Mouse (Mus musculus) spleen, adult 2 months (tissue): ENCODE measurements at regions not wholly inside any gene's neighbourhood (a gene's known extent, or its start where the extent isn't known, plus 50 kb on each side); places are given as distances from the start of the nearest gene placed in this dataset.

Source experiments
- CTCF ChIP-seq: fragments of 200-500 bp; IDR thresholded peaks from 2 replicates; pipeline ENCODE4 v1.5.1; 2011; ENCODE audit warnings: mild to moderate bottlenecking, inconsistent platforms; ENCODE audit not compliant: insufficient read depth, insufficient read length, insufficient replicate concordance; ENCODE audit errors: extremely low read depth
- POLR2A ChIP-seq: fragments of 200-500 bp; IDR thresholded peaks from 2 replicates; pipeline ENCODE4 v1.6.1; 2011; ENCODE audit warnings: low read depth, low read length, inconsistent platforms

DNA sequence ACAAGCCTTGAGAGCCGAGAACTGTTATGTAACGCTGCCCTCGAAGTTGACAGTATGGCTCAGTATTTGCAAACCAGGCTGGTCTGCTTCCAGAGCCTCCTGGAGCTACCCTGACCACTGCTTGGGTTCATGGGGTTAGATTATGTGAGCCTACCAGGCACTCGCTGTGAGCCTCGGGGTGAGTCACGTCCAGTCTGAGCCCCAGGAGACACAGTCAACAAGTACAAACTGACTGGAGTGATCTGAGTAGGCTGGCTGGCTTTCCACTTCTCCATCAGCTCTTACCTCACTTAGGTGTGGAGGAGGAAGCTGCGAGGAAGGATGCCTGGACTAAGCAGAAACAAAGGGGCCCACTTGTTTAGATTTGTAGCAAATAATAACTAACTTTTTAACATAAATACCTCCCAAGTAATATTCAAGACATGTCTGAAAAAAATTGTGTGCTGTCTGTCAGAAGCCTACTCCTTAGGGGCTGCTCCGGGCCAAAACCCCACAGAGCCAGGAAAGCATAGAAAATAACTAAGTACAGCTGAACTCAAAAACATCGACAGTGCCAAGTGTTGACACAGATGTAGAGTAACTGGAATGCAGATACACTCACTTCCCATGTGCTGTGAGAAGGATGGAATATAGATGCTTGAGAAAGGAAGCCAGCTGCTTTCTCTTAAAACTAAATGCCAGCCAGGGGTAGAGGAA, 77.6 kb downstream of the Zfp36l2 start:
- TF ChIP-seq CTCF (no peak), POLR2A (no peak)
